Mouse (Mus musculus) midbrain, postnatal 0 days (tissue): Measurements from ENCODE around the gene AY761185. TPM values are rescaled to one million over a fixed set of nuclear protein-coding genes. Genes with fewer than 3 reads are reported as not detected.
"Not testable (repeated sequence)": the region's sequence is repeated elsewhere in the genome, so short reads cannot be mapped to it uniquely, and the experiment has no call there.

Experiments
- ATAC-seq: fragments of 200-750 bp; cut with Nextera tagmentation; 2 replicates; pipeline ENCODE4 v1.8.0; 2017; ENCODE audit warnings: moderate number of reproducible peaks, mild to moderate bottlenecking, moderate TSS enrichment, moderate library complexity; ENCODE audit not compliant: low FRiP score
- DNase-seq: peaks from one replicate; pipeline ENCODE4 v3.0.0-alpha.2; 2015; ENCODE audit warnings: low spot score
- H3K27ac ChIP-seq: fragments of 300-500 bp; sonication (generic); 2 replicates; pipeline ENCODE4 v1.5.1; 2014; ENCODE audit warnings: low read depth, mild to moderate bottlenecking, low read length, mixed read lengths
- H3K27me3 ChIP-seq: fragments of 300-500 bp; sonication (generic); 2 replicates; pipeline ENCODE4 v1.6.1; 2014; ENCODE audit warnings: low read length, control low read depth, mixed read lengths; ENCODE audit not compliant: insufficient read depth
- H3K36me3 ChIP-seq: fragments of 300-500 bp; sonication (generic); 2 replicates; pipeline ENCODE4 v1.6.1; 2014; ENCODE audit warnings: low read length, control low read depth, mixed read lengths; ENCODE audit not compliant: insufficient read depth
- H3K4me1 ChIP-seq: fragments of 300-500 bp; sonication (generic); 2 replicates; pipeline ENCODE4 v1.6.1; 2014; ENCODE audit warnings: mild to moderate bottlenecking, control low read depth, antibody characterized with exemption, low read length, mixed read lengths; ENCODE audit not compliant: insufficient read depth
- H3K4me2 ChIP-seq: fragments of 300-500 bp; sonication (generic); 2 replicates; pipeline ENCODE4 v1.6.1; 2014; ENCODE audit warnings: low read depth, mild to moderate bottlenecking, low read length, mixed read lengths; ENCODE audit not compliant: poor library complexity, severe bottlenecking
- H3K4me3 ChIP-seq: fragments of 300-500 bp; sonication (generic); 2 replicates; pipeline ENCODE4 v1.5.1; 2014; ENCODE audit warnings: low read depth, mild to moderate bottlenecking, low read length, moderate library complexity
- H3K9ac ChIP-seq: fragments of 300-500 bp; sonication (generic); replicated peaks from 2 replicates; pipeline ENCODE4 v1.6.1; 2014; ENCODE audit warnings: mild to moderate bottlenecking, low read length, moderate library complexity, mixed read lengths; ENCODE audit not compliant: poor library complexity, severe bottlenecking
- H3K9me3 ChIP-seq: fragments of 300-500 bp; sonication (generic); 2 replicates; pipeline ENCODE4 v1.6.1; 2016; ENCODE audit warnings: low read length, control low read depth
- CTCF ChIP-seq: IDR thresholded peaks from 2 replicates; pipeline ENCODE4 v1.5.1; 2016; ENCODE audit warnings: antibody characterized with exemption, mild to moderate bottlenecking
- WGBS: fragments of 180-500 bp; shearing (Covaris S2); extraction: QIAGEN DNeasy Blood & Tissue Kit; methylation state at CpG from one replicate; pipeline ENCODE4 v1.1.7; 2014; 5-methylcytosine and 5-hydroxymethylcytosine counted together
- polyA plus RNA-seq: library from polyadenylated mRNA; unstranded; fragments of >200 nt; fragmentation: Nextera tagmentation; extraction: Ambion mirVana; gene quantifications from 2 replicates; pipeline ENCODE4 v1.2.1, GENCODE M21; 2015
- total RNA-seq: library from RNA; depleted of rRNA; stranded (reverse); fragments of >200 nt; gene quantifications from 2 replicates; pipeline ENCODE4 v1.2.3, GENCODE M21; 2014; rRNA removed

Gene AY761185
- total RNA-seq, result not detected in 2 replicates
- polyA plus RNA-seq, result not detected in 2 replicates

DNA sequence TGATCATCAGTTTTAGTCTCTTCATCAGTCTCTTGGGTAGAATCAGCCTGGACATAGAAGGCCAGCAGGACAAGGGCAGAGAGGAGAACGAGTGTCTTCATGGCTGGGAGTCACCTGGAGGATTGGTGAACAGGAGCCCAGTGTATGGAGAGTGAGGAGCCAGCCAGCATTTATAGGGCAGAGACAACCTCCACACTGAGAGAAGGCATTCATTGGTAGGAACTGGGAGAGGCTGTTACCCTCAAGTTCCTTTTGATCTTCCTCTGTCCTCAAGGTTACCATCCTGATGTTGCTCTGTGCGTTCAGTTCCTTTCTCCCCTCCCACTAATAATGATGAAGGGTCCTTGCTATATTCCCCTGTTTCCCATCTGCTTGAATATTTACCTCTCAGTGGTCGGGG, at the start of gene AY761185:
Gene AY761185, minus strand, starts transcription at position 101 of the 400 bp plus-strand sequence.
- Histone ChIP-seq H3K27me3 (no peaks in the 10 kb centered on the region), H3K27ac (no peak within 1 kb of the TSS), H3K9me3 (peaks cover 9% of the 10 kb centered on the region; the same call in 1 of the 2 replicates), H3K9ac (no peak within 1 kb of the TSS), H3K4me1 (no peaks in the 10 kb centered on the region), H3K36me3 (no peaks in the 10 kb centered on the region), H3K4me2 (no peak within 1 kb of the TSS), H3K4me3 (no peak within 1 kb of the TSS)
- ATAC-seq (no peak), DNase-seq (no peak)
- no peak for TF ChIP-seq CTCF
- WGBS, result 75% methylated on average over 3 of the region's 3 CpGs

DNA sequence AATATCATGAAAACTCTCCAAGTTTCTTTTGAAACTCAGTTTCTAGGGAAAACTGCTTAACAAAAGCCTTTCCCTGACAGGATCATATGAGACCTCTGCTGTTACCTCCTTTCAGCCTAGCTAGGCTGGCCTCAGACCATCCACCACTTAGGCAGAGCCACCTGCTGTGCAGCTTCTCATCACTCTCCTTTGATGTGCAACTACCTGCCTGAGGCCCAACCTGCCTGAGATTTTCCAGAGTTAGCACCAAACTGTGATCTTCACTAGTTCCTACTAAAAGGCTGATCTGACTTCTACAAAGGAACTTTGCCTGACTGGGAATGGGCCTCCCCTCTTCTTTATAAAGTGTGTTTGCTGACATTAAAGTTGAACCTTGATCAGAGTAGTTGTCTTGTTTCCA, 49.5 kb upstream of the AY761185 start:
- not testable (repeated sequence) for H3K27me3 ChIP-seq, DNase-seq, H3K9ac ChIP-seq, H3K27ac ChIP-seq, H3K4me3 ChIP-seq, ATAC-seq, H3K4me2 ChIP-seq, H3K36me3 ChIP-seq, H3K4me1 ChIP-seq
- H3K9me3 ChIP-seq, result peaks cover 16% of the 10 kb centered on the region; the same call in 1 of the 2 replicates

- H3K4me3 ChIP-seq, result no peak overlapping the region
- no peak for DNase-seq
- H3K27ac ChIP-seq, result no peak overlapping the region
- no peak overlapping the region for H3K4me2 ChIP-seq
- no peaks in the 10 kb centered on the region for H3K36me3 ChIP-seq
- H3K4me1 ChIP-seq, result no peaks in the 10 kb centered on the region
- peaks cover 18% of the 10 kb centered on the region; the same call in 1 of the 2 replicates for H3K9me3 ChIP-seq
- H3K27me3 ChIP-seq, result no peaks in the 10 kb centered on the region
- no peak for ATAC-seq
- WGBS, result 30% methylated on average over 1 of the region's 1 CpGs
- no peak overlapping the region for H3K9ac ChIP-seq
- TF ChIP-seq CTCF, result no peak
These were observed 35.3 kb upstream of the AY761185 start for GRCm38 (mm10) chr8:20979846-20980245.

GRCm38 (mm10) chr8:20964531-20964930, 20.0 kb upstream of the AY761185 start:
- no peak overlapping the region for H3K4me2 ChIP-seq
- peaks cover 12% of the 10 kb centered on the region; the same call in 1 of the 2 replicates for H3K9me3 ChIP-seq
- H3K27ac ChIP-seq, result no peak overlapping the region
- DNase-seq (no peak), ATAC-seq (no peak)
- H3K4me3 ChIP-seq, result no peak overlapping the region
- WGBS, result 78% methylated on average over 2 of the region's 2 CpGs
- H3K9ac ChIP-seq, result no peak overlapping the region
- TF ChIP-seq CTCF, result no peak
- H3K27me3 ChIP-seq, result no peaks in the 10 kb centered on the region
- no peaks in the 10 kb centered on the region for H3K36me3 ChIP-seq
- no peaks in the 10 kb centered on the region for H3K4me1 ChIP-seq

DNA sequence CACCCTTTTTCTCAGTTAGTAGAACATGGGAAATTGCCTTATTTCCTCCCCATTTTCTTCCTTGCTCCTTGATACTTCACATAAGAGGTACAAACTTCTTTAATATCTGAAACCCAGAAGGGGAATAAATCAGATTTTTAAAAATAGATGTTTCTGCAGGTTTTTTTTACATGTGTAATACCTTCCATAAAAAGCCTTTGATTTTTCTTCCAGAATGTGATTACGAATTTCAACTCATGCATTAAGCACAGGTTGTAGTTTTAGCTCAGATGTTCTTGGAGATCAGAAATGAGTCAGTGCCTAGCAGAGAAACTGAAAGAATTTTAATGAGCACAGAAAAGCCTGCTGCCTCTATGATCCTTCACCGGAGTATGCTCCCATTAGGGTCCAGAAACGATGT, 22.5 kb downstream of the AY761185 start, which contains the start of gene Gm6040:
Gene Gm6040, minus strand, starts transcription at position 101 of the 400 bp plus-strand sequence.
- DNase-seq, result no peak
- peaks cover 25% of the 10 kb centered on the region for H3K9me3 ChIP-seq
- no peaks in the 10 kb centered on the region for H3K36me3 ChIP-seq
- H3K9ac ChIP-seq, result no peak within 1 kb of the TSS
- no peak for ATAC-seq
- WGBS, result 70% methylated on average over 3 of the region's 3 CpGs
- H3K4me1 ChIP-seq, result no peaks in the 10 kb centered on the region
- no peak within 1 kb of the TSS for H3K27ac ChIP-seq
- H3K4me3 ChIP-seq, result no peak within 1 kb of the TSS
- no peak for TF ChIP-seq CTCF
- H3K4me2 ChIP-seq, result no peak within 1 kb of the TSS
- no peaks in the 10 kb centered on the region for H3K27me3 ChIP-seq

DNA sequence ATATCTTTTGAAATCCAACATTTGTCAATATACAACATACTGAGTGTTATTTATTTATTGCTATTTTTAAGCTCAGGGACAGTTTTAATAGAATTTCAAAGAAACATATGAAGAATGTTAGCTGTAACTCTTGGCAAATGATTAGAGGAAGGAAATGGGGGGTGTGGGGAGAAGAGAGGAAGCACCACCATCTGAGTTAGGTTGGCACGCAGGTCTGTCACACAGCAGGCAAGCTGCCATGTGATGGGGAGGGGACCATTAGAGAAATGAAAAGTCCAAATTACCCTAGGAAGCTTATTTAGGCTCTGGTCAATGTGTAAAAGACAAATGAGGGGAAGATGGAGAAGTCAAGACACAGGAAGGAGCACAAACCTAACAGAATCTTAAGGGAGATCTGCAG, 32.2 kb downstream of the AY761185 start:
- WGBS, result 82% methylated on average over 1 of the region's 1 CpGs
- Histone ChIP-seq H3K4me1 (no peaks in the 10 kb centered on the region), H3K27ac (no peak overlapping the region), H3K27me3 (no peaks in the 10 kb centered on the region), H3K4me2 (no peak overlapping the region), H3K36me3 (no peaks in the 10 kb centered on the region), H3K4me3 (no peak overlapping the region), H3K9ac (no peak overlapping the region), H3K9me3 (peaks cover 17% of the 10 kb centered on the region; the same call in 1 of the 2 replicates)
- no peak for TF ChIP-seq CTCF
- ATAC-seq (no peak), DNase-seq (no peak)
